Mouse (Mus musculus): Measurements from ENCODE around the gene Robo2. TPM values are rescaled to one million over a fixed set of nuclear protein-coding genes. Genes with fewer than 3 reads are reported as not detected.

Robo2 gene
- polyA plus RNA-seq, 1 experiment from 2014 or later = 42.4 TPM

DNA sequence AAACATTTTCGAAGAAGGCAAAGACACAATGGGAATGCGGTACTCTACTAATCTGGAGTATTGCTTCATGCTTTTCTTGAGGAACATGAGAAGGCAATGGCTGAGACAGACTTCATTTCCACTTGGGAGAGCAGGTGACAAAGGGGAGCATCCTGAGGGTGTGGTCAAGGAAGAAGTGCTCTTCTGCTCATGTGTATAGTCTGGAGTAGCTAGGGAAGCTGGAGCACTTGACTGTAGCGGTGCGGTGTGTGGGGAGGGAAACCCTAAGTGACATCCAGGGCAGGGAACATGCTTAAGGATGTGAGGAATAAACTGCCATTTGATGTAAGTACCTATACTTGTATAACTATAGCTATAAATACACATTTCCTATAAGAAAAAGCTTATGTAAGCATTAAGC is 242.0 kb downstream of the Robo2 start:
- no peaks in the 10 kb centered on the region for H3K4me1 ChIP-seq (ENCODE audit: control insufficient read depth, insufficient read depth, low read length)
- H3K9me3 ChIP-seq (ENCODE audit: control insufficient read depth, low read depth, low read length) = no peaks in the 10 kb centered on the region
- 94% methylated on average over 4 of the region's 4 CpGs for WGBS
- H3K4me3 ChIP-seq (ENCODE audit: low read depth, low read length) = no peak overlapping the region
- no peaks in the 10 kb centered on the region for H3K27me3 ChIP-seq (ENCODE audit: control insufficient read depth, insufficient read depth, low read length)
- H3K36me3 ChIP-seq (ENCODE audit: control insufficient read depth, insufficient read depth, low read length) = no peaks in the 10 kb centered on the region
- no peak for ATAC-seq (ENCODE audit: insufficient number of reproducible peaks, insufficient read depth, low FRiP score, low read depth)
- H3K27ac ChIP-seq (ENCODE audit: low read length) = no peak overlapping the region
- no peak overlapping the region for H3K9ac ChIP-seq (replicated peaks; ENCODE audit: low read depth, low read length)
- no peak overlapping the region for H3K4me2 ChIP-seq (replicated peaks; ENCODE audit: low read depth, low read length)

DNA sequence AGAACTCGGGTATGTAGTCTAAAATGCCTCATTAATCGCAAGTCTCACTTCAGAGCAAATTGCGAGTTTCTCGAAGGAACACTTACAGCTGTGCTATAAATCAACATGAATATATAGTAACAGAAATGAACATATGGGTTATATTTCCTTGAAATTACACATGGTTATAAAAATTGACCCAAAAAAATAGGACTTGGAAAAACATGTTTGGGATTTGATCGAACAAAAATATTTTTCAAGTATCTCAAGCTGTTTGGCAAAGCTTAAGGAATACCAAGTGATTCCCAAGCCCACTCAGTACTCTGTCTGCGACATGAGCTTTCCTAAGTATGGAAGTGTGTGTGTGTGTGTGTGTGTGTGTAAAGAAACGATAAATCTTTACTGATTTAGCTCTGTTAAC is 242.5 kb downstream of the Robo2 start:
- no peaks in the 10 kb centered on the region for H3K27me3 ChIP-seq (ENCODE audit: control insufficient read depth, insufficient read depth, low read length)
- H3K9me3 ChIP-seq (ENCODE audit: control insufficient read depth, low read depth, low read length) = no peaks in the 10 kb centered on the region
- H3K4me2 ChIP-seq (replicated peaks; ENCODE audit: low read depth, low read length) = no peak overlapping the region
- no peak overlapping the region for H3K9ac ChIP-seq (replicated peaks; ENCODE audit: low read depth, low read length)
- 62% methylated on average over 7 of the region's 7 CpGs for WGBS
- no peak overlapping the region for H3K4me3 ChIP-seq (ENCODE audit: low read depth, low read length)
- H3K36me3 ChIP-seq (ENCODE audit: control insufficient read depth, insufficient read depth, low read length) = no peaks in the 10 kb centered on the region
- no peak for ATAC-seq (ENCODE audit: insufficient number of reproducible peaks, insufficient read depth, low FRiP score, low read depth)
- H3K27ac ChIP-seq (ENCODE audit: low read length) = no peak overlapping the region
- H3K4me1 ChIP-seq (ENCODE audit: control insufficient read depth, insufficient read depth, low read length) = no peaks in the 10 kb centered on the region

DNA sequence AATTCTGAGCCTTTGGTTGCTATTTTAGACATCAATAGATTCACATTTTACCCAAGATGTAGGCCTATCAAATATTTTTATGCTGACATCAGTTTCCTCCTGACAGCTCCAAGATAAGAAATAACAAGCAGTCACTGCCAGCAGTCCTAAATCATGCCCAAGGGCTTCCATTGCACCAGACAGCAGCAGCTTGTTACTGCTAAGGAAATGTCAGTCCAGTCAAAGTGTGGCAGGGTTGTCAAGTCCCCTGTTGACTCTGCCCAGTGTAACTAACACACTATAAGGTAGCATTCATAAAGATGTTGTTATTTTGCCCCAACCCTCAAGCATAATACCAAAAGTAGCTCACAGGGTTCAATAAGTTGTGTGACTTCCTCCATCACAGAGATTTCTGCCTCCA is 243.8 kb downstream of the Robo2 start:
- no peaks in the 10 kb centered on the region for H3K27me3 ChIP-seq (ENCODE audit: control insufficient read depth, insufficient read depth, low read length)
- H3K4me2 ChIP-seq (replicated peaks; ENCODE audit: low read depth, low read length) = no peak overlapping the region
- H3K27ac ChIP-seq (ENCODE audit: low read length) = no peak overlapping the region
- ATAC-seq (ENCODE audit: insufficient number of reproducible peaks, insufficient read depth, low FRiP score, low read depth) = no peak
- no peaks in the 10 kb centered on the region for H3K4me1 ChIP-seq (ENCODE audit: control insufficient read depth, insufficient read depth, low read length)
- H3K36me3 ChIP-seq (ENCODE audit: control insufficient read depth, insufficient read depth, low read length) = no peaks in the 10 kb centered on the region
- no peak overlapping the region for H3K4me3 ChIP-seq (ENCODE audit: low read depth, low read length)
- no peaks in the 10 kb centered on the region for H3K9me3 ChIP-seq (ENCODE audit: control insufficient read depth, low read depth, low read length)
- H3K9ac ChIP-seq (replicated peaks; ENCODE audit: low read depth, low read length) = no peak overlapping the region

DNA sequence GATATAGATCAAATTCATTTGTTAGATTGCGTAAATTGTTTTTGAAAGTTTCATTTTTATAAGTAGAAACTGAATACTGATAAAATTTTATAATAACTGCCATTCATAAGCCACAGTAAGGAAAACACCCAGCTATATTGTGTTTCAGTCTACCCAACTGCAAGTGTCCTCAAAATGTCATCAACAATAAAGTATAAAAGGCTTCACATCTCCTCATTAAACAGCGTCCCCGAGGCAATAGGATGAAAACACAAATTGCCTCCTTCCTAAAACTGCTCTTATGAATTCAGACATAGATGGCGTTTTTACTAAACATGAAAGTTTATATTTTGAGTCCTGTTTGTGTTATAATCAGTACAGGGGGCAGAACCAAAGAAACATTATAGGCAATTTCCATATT is 249.6 kb downstream of the Robo2 start:
- H3K4me1 ChIP-seq (ENCODE audit: control insufficient read depth, insufficient read depth, low read length) = no peaks in the 10 kb centered on the region
- no peaks in the 10 kb centered on the region for H3K36me3 ChIP-seq (ENCODE audit: control insufficient read depth, insufficient read depth, low read length)
- H3K4me2 ChIP-seq (replicated peaks; ENCODE audit: low read depth, low read length) = no peak overlapping the region
- no peaks in the 10 kb centered on the region for H3K9me3 ChIP-seq (ENCODE audit: control insufficient read depth, low read depth, low read length)
- no peak for ATAC-seq (ENCODE audit: insufficient number of reproducible peaks, insufficient read depth, low FRiP score, low read depth)
- H3K27ac ChIP-seq (ENCODE audit: low read length) = no peak overlapping the region
- no peak overlapping the region for H3K4me3 ChIP-seq (ENCODE audit: low read depth, low read length)
- no peak overlapping the region for H3K9ac ChIP-seq (replicated peaks; ENCODE audit: low read depth, low read length)
- 80% methylated on average over 4 of the region's 4 CpGs for WGBS
- no peaks in the 10 kb centered on the region for H3K27me3 ChIP-seq (ENCODE audit: control insufficient read depth, insufficient read depth, low read length)

DNA sequence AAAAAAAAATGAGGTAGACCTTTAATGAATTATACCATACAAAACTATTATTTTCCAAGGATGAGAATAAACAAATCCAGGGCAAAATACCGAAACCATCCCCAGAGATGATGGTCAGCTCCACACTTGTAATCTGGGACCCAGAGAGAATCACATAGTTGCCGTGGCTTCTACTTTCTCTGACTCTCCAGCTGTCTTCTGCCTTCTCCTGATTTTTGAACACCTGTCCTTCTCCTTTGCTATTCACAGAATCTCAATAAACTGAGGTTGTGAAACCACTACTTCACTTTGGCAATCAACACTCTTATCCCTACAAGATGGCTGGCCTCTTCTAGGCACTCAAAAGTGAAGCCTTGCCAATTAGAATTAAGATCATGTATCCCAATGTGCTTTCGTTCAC is 252.4 kb downstream of the Robo2 start:
- H3K4me2 ChIP-seq (replicated peaks; ENCODE audit: low read depth, low read length) = no peak overlapping the region
- no peak overlapping the region for H3K9ac ChIP-seq (replicated peaks; ENCODE audit: low read depth, low read length)
- H3K36me3 ChIP-seq (ENCODE audit: control insufficient read depth, insufficient read depth, low read length) = no peaks in the 10 kb centered on the region
- no peak for ATAC-seq (ENCODE audit: insufficient number of reproducible peaks, insufficient read depth, low FRiP score, low read depth)
- no peaks in the 10 kb centered on the region for H3K9me3 ChIP-seq (ENCODE audit: control insufficient read depth, low read depth, low read length)
- no peak overlapping the region for H3K27ac ChIP-seq (ENCODE audit: low read length)
- 86% methylated on average over 3 of the region's 3 CpGs for WGBS
- H3K4me3 ChIP-seq (ENCODE audit: low read depth, low read length) = no peak overlapping the region
- no peaks in the 10 kb centered on the region for H3K4me1 ChIP-seq (ENCODE audit: control insufficient read depth, insufficient read depth, low read length)
- H3K27me3 ChIP-seq (ENCODE audit: control insufficient read depth, insufficient read depth, low read length) = no peaks in the 10 kb centered on the region

DNA sequence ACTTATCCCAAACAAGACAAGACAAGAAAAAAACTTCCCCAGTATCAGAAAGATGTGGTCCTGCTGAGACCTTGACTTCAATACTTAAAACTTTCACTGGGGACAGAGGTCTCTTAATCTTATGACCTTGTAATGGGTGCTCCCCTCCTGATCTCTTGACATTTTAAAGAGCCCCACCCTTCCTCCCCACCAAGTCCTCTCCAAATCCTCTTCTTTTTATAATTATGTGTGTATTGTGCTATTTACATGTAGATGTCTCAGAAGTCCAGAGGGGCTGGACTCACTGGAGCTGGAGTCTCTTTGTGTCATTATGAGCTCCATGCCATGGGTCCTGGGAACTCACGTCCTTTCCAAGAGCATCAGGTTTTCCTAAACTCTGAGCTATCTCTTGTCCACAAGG is 275.4 kb downstream of the Robo2 start:
- H3K4me2 ChIP-seq (replicated peaks; ENCODE audit: low read depth, low read length) = no peak overlapping the region
- H3K4me3 ChIP-seq (ENCODE audit: low read depth, low read length) = no peak overlapping the region
- H3K9me3 ChIP-seq (ENCODE audit: control insufficient read depth, low read depth, low read length) = no peaks in the 10 kb centered on the region
- 75% methylated on average over 1 of the region's 1 CpGs for WGBS
- no peaks in the 10 kb centered on the region for H3K4me1 ChIP-seq (ENCODE audit: control insufficient read depth, insufficient read depth, low read length)
- H3K27ac ChIP-seq (ENCODE audit: low read length) = no peak overlapping the region
- no peaks in the 10 kb centered on the region for H3K27me3 ChIP-seq (ENCODE audit: control insufficient read depth, insufficient read depth, low read length)
- H3K36me3 ChIP-seq (ENCODE audit: control insufficient read depth, insufficient read depth, low read length) = no peaks in the 10 kb centered on the region
- ATAC-seq (ENCODE audit: insufficient number of reproducible peaks, insufficient read depth, low FRiP score, low read depth) = no peak
- H3K9ac ChIP-seq (replicated peaks; ENCODE audit: low read depth, low read length) = no peak overlapping the region

DNA sequence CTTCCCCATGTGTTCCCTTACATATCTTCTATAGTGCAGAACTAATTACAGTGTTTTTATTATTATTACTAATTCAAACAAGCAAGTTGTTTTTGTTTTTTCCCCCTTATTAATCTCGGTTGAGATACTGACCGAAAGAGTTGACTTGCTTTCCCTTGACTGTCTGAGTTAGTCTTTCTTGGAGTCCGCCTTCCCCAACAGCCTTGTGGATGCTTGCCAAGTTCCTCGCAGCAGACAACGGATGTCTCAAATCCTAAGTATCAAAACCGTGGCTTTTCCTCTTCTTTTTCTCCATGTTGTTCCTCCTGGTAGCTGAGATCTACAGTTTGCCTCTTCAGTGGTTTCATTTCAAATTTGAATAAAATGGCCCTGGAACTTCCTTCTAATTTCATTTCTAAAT is 278.8 kb downstream of the Robo2 start:
- H3K9me3 ChIP-seq (ENCODE audit: control insufficient read depth, low read depth, low read length) = no peaks in the 10 kb centered on the region
- H3K27ac ChIP-seq (ENCODE audit: low read length) = no peak overlapping the region
- no peak overlapping the region for H3K9ac ChIP-seq (replicated peaks; ENCODE audit: low read depth, low read length)
- H3K27me3 ChIP-seq (ENCODE audit: control insufficient read depth, insufficient read depth, low read length) = no peaks in the 10 kb centered on the region
- 55% methylated on average over 6 of the region's 6 CpGs for WGBS
- no peak overlapping the region for H3K4me3 ChIP-seq (ENCODE audit: low read depth, low read length)
- no peak for ATAC-seq (ENCODE audit: insufficient number of reproducible peaks, insufficient read depth, low FRiP score, low read depth)
- no peak overlapping the region for H3K4me2 ChIP-seq (replicated peaks; ENCODE audit: low read depth, low read length)
- H3K4me1 ChIP-seq (ENCODE audit: control insufficient read depth, insufficient read depth, low read length) = no peaks in the 10 kb centered on the region
- no peaks in the 10 kb centered on the region for H3K36me3 ChIP-seq (ENCODE audit: control insufficient read depth, insufficient read depth, low read length)

DNA sequence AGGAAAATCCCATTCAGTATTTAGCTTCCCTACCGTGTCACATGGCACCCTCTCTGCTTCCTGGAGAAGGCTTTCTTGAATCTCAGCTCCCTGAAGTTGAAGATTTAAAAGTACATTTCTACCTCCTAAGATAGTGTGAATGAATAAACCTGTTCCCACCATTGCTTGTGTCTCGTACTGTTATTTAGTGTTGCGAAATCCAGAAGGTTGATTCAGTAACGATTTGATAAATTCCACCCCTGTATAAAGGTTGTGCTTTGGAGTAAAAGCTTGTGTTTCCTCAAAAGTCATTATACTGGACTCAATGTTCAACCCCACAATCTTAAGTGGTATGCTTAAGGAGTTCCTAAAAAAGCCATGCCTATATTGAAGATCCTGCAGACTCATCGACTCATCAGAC is 280.3 kb downstream of the Robo2 start:
- Histone ChIP-seq H3K4me1 (ENCODE audit: control insufficient read depth, insufficient read depth, low read length) (no peaks in the 10 kb centered on the region), H3K4me2 (replicated peaks; ENCODE audit: low read depth, low read length) (no peak overlapping the region), H3K27me3 (ENCODE audit: control insufficient read depth, insufficient read depth, low read length) (no peaks in the 10 kb centered on the region), H3K9me3 (ENCODE audit: control insufficient read depth, low read depth, low read length) (no peaks in the 10 kb centered on the region), H3K9ac (replicated peaks; ENCODE audit: low read depth, low read length) (no peak overlapping the region), H3K4me3 (ENCODE audit: low read depth, low read length) (no peak overlapping the region), H3K27ac (ENCODE audit: low read length) (no peak overlapping the region), H3K36me3 (ENCODE audit: control insufficient read depth, insufficient read depth, low read length) (no peaks in the 10 kb centered on the region)
- no peak for ATAC-seq (ENCODE audit: insufficient number of reproducible peaks, insufficient read depth, low FRiP score, low read depth)
- 93% methylated on average over 5 of the region's 5 CpGs for WGBS

DNA sequence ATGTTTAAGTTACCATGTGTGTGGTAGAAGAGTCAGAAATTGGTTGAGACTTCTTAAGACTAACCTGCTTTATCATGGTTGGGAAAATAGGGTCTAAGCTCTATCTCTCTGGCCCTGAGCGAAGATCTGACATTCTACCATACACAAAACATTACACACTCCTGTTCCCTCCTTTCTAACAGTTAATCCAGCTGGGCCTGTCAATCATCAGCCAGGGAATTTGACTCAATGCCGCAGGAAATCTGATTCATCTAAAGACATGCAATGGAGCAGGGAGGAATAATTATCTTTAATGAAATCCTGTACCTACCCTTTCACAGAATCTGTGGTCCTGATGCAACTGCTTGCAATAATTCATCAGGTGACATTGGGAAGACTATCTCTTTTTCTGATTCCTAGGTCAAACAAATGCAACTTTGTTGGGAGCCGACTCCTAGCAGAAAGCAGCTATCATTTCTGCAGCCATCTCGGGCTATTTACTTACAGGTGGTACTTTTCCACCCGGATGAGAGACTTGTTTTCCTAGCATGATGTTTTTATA is 283.1 kb downstream of the Robo2 start:
- Histone ChIP-seq H3K27ac (ENCODE audit: low read length) (no peak overlapping the region), H3K9me3 (ENCODE audit: control insufficient read depth, low read depth, low read length) (no peaks in the 10 kb centered on the region), H3K27me3 (ENCODE audit: control insufficient read depth, insufficient read depth, low read length) (no peaks in the 10 kb centered on the region), H3K36me3 (ENCODE audit: control insufficient read depth, insufficient read depth, low read length) (no peaks in the 10 kb centered on the region), H3K4me3 (ENCODE audit: low read depth, low read length) (no peak overlapping the region), H3K4me2 (replicated peaks; ENCODE audit: low read depth, low read length) (no peak overlapping the region), H3K9ac (replicated peaks; ENCODE audit: low read depth, low read length) (no peak overlapping the region), H3K4me1 (ENCODE audit: control insufficient read depth, insufficient read depth, low read length) (no peaks in the 10 kb centered on the region)
- ATAC-seq (ENCODE audit: insufficient number of reproducible peaks, insufficient read depth, low FRiP score, low read depth) = no peak
- WGBS = 89% methylated on average over 5 of the region's 5 CpGs

All from stomach, embryonic 14.5 days (tissue).